Mouse (Mus musculus) spleen, postnatal 10 days (tissue): Measurements from ENCODE around the gene Ggn.
"Not testable (repeated sequence)": the region's sequence is repeated elsewhere in the genome, so short reads cannot be mapped to it uniquely, and the experiment has no call there.

Source experiments
- DNase-seq, 2 experiments: peaks; one replicate each; pipeline ENCODE4 v3.0.0; 2021 to 2022; ENCODE audit warnings: low spot score in 2 of 2

Ggn gene

GRCm38 (mm10) chr7:29212199-29212765 is 42.3 kb downstream of the Ggn start:
- DNase-seq, result no peak

DNA sequence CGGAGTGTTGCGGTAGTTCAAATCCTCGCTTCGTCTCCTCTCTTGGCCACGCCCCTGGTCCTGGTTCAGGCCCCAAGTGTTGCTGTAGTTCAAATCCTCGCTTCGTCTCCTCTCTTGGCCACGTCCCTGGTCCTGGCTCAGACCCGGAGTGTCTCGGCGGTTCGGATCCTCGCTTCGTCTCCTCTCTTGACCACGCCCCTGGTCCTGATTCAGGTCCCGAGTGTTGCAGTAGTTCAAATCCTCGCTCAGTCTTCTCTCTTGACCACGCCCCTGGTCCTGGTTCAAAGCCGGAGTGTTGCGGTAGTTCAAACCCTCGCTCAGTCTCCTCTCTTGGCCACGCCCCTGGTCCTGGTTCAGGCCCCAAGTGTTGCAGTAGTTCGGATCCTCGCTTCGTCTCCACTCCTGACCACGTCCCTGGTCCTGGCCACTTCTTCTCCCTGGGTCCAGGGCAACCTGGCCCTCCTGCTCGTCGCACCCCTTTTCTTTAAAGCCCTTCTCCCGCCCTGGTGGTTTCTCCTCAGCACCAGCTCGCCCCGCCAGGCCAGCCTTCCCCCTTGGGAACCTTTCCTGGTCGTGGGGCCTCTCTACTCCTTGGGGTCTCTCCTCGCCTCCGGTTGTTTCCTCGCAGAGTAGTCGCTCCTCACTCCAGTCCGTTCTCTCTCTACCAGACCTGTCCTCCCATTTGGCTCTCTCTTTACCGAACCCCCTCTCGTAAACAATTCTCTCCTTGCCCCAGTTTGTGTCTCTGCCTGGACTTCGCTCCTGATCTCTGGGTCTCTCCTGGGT is 43.0 kb downstream of the Ggn start:
- DNase-seq, result not testable (repeated sequence)

DNA sequence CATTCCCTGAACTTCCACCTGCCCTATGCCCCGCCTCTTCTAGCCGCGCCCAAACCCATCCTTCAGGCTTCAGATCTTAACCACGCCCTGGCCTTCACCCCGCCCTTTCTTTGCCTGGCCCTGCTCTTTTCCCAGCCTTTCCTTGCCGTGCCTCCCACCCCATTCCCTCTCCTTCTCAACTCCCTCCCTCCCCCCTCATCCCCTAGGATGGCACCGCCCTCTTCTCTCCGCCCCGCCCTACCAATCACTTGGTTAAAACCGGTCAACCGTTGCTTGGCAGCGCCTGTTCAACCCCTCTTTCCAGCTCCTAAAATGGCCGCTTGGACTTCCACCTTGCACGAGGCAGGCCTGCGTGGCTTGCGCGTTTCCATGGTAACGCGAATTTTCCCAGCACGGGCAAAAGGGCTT is 43.7 kb downstream of the Ggn start, which contains the start of gene Catsperg1:
Gene Catsperg1 (minus strand): TSS at position 361 of the 408 bp plus-strand sequence.
- DNase-seq, result no peak

DNA sequence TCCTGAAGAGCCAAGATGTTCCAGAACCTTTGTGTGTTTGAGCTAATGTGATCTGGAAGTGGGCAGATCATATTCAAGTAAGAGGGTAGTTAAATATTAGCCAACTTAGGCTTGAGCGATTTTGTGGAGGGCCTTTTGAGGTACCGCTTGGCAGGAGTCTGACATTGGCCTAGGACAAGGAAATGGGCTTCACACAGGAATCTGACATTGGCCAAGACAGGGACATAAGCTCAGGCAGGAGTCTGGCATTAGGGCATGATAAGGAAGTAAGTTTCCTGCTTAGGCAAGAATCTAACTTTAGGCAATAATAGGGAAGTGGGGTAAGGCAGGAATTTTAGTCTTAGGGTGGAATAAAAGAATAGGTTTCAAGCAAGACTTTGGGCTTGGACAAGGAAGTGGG is 44.2 kb downstream of the Ggn start:
- DNase-seq, result no peak

DNA sequence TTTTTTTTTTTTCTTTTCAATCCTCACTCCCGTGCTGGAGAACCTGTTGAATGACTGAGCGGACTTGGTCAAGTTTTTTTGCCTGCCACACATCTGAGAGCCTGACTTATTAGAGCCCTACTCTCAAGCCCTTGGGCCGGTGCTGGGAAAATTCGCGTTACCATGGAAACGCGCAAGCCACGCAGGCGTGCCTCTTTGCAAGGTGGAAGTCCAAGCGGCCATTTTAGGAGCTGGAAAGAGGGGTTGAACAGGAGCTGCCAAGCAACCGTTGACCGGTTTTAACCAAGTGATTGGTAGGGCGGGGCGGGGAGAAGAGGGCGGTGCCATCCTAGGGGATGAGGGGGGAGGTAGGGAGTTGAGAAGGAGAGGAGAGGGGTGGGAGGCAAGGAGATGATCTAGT is 44.8 kb downstream of the Ggn start:
- DNase-seq, result no peak
